Mouse (Mus musculus): ENCODE data around the gene Doc2g.

DNA sequence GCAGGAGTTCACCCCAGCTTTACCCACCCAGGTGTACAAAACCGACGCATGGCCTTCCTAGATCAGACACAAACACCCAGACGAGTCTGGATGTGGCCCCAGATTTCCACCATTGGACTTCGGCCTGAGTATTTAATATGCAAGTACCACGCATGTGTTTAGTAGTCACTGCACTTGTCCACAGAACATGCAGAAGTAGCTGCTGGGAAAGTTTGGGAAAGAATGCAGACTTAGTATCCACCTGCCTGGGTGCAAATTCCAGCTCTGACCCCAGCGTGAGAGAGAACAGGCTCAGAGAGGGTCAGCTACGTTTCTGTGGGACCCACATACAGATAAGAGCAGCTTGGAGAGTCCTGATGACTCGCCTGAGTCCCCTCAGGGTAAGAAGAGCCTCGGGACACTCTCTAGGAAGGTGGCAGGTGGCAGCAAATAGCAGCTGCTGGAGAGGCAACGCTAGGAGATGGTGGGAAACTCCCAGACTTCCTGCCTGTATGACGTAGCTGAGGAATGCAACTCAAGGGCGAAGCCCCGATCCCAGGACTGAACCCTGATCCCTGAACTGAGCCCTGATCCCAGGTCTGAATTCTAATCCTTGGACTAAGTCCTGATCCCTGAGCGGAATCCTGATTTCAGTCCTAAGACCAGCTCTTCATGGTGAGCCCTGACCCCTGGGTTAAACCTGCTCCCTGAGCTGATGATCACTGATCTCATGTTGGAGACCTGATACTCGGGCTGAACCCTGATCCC lies 53.0 kb downstream of the Doc2g start:
- no peak for TF ChIP-seq GATA1 (IDR thresholded peaks at IDR 0.05; ENCODE audit: low read length)
- TF ChIP-seq TAL1 (IDR thresholded peaks at IDR 0.05; ENCODE audit: low read length): no peak

Measured in erythroblast, embryonic 14.5 days (primary cell).